Mouse (Mus musculus) spleen, adult 12 weeks (tissue): ENCODE results near the gene Gm26602.
"Not testable (repeated sequence)": the region's sequence is repeated elsewhere in the genome, so short reads cannot be mapped to it uniquely, and the experiment has no call there.

ENCODE experiments used
- DNase-seq: peaks from one replicate; pipeline ENCODE4 v3.0.0; 2022; ENCODE audit warnings: low spot score

Gene Gm26602

DNA sequence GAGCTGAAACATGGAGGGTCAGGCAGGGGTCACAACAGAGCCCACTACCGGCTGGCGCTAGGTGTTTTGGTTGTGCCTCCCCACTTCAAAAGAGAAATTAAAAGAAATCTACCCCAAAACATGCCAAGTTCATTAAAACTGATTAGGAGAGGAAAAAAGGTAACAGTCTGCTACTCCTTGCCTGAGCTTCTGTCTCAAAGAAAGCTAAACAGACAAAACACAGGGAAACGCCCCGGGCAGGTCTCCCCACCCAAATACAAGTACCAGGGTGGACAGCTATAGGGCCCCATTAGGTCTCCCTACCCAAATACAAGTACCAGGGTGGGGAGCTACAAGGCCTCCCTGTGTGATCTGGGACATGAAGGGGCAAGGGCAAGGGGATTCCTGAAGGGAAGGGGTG, at the start of gene Gm26602:
Gene Gm26602 (plus strand): TSS at position 301 of the 400 bp plus-strand sequence.
- DNase-seq, result no peak

DNA sequence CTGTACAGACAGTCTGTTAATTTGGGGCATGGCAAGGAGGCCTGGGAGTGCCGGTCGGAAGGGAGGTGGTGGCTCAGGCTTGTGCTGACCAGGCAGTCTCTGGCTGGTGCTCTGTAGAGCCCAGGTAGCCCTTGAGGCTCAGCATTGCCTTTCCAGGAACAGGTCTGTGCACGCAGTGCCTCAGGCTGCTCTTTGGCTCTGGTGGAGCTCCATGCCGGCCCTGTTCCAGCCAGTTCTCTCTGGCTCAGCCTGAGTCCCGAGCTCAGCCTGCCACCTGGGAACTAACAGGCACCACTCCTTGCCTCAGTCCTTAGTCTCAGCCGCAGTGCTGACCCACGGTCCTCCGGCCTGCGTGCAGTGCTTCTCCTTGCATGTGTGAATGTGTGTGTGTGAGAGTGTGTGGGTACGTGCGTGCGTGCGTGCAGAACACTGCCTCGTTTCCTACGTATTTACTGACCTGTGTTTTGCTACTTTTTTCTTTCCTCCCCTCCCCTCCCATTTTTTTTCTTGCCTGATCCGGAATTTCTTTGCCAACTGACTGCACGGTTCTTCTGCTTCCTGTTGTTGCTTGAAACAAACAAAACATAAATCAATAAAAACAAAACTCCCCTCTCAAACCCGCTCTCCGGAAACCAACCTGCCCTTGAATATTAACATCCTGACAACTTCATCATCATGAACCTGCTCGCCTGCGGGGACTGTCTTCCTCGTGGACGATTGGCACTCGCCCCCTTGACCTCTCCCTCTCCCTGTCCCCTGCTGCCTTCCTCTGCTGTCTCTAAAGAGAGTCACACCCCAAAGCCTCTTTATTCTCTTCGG, 49.2 kb upstream of the Gm26602 start:
- DNase-seq, result no peak

DNA sequence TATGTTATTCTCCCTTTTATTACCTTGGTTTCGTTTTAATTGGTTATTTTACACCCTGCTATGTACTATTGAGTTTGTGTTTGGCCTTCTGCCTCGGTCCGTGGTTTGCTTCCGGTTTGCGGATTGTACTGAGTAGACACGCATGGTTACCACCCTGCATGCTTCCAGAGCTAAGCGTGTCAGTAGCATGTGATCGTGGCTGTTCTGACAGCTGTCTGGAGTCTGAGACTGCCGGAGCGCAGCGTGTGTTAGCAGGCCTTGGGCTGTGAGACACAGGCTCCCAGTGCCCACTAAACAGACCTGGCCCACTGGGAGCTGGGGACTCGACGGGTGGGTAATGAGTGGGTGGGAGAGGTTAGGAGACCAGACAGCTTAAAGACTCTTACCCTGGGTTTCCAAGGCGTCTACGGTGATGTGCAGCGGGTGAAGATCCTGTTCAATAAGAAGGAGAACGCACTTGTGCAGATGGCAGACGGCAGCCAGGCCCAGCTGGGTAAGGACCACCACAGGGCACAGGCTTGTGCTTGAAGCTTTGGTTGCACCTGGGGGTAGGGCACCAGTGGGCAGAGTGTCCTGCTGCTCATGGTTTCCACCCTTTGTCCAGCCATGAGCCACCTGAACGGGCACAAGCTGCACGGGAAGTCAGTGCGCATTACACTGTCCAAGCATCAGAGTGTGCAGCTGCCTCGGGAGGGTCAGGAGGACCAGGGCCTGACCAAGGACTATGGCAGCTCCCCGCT, 48.4 kb upstream of the Gm26602 start:
- DNase-seq, result no peak

DNA sequence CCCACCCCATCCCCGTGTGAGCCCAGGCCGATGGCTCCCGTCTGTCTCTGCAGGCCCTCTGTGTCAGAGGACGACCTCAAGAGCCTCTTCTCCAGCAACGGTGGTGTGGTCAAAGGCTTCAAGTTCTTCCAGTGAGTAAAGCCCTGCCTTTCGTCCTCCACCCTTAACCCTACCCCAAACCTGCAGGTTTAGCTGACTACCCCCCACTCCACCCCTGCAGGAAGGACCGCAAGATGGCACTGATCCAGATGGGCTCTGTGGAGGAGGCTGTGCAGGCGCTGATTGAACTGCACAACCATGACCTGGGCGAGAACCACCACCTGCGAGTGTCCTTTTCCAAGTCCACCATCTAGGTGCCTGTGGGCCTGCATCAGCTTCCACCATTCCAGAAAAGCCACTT, 47.7 kb upstream of the Gm26602 start:
- DNase-seq, result no peak

DNA sequence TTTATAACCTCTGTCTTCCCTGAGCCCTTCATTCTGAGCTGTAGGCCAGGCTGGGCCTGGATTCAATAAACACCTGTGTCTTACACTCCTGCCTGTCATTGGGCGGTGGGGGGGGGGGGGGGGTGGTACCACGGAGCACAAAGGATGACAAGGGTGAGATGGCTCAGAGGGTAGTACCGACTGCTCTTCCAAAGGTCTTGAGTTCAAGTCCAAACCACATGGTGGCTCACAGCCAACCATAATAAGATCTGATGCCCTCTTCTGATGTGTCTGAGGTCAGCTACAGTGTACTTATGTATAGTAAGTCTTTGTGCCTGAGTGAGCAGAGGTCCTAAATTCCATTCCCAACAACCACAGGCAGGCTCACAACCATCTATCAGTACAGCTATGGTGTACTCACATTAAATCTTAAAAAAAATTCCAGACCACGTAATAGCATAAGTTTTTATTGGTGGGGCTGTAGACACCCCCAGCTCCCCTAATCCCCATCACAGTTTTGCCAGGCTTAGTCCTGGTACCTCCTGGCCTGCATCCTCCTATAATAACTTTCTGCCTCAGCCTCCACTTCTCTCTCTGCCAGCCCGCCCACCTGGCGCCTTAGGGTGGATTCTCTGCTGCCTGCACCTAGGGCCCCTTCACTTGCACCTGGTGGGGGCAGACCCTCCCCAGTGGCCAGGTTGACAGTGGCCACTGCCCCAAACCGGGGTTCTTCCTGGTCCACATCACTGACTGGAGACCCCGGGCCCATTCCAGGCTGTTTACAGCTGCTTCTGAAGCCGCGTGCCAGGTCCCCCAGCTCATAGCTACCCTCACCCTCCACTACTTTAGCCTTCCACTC, 46.1 kb upstream of the Gm26602 start:
- no peak for DNase-seq

DNA sequence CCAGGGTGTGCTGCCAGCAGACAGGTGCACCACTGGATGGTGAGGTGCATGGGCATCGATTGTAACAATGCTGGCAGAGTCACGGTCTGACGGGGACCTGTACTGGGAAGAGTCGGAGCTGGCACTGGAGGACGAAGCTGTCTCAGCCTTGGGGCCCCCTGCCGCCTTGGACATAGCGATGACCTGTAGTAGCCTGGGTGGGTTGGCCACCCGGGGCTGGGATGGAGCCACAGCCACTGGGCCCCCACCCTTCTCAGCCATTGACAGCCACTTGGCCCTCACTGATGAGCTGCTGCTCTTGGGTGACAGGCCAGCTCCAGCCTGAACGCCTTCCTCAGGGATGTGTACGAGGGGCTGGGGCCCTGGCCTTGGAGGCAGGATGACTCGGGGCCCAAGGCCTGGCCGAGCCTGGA, 45.5 kb upstream of the Gm26602 start:
- DNase-seq, result no peak

DNA sequence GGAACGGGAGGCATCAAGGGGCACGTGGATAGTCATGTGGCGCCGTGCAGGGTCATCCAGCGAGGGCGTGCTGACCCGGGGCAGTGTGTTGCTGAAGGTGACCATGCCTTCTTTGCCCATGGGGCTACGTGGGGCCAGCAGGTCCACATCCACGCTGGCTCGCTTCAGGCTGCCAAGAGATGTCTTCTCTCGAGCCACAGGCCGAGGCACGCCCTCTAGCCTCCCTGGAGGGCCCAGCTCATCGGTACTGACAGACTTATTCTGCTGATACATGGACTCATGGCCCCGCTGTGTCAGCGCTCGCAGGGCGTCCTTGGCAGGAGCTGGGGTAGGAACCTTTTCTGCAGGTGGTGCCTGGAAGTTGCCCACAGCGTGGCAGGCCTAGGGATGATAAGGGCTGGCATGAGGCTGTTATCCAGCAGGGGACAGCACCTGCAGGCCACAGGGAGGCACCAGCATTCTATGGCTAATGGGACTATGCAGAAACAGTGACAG, 44.8 kb upstream of the Gm26602 start:
- DNase-seq, result no peak

DNA sequence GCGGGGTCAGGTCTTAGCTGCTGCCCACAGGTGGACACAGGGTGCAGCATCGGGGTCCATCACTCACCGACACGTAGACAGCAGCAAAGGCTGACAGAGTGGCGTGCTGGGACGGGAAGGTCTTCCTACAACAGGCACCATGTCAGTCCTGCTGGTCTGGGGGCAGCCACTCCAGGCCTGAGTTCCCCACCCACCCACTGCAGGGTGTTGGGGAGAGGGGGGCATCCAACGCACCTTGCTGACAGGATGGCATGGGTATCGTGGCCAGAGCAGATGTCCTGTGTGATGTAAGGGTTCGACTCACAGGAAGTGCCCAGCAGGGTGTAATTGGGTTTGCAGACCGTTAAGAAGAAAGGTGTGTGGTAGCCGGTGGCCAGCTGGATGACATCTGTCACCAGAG, 44.1 kb upstream of the Gm26602 start:
- no peak for DNase-seq

DNA sequence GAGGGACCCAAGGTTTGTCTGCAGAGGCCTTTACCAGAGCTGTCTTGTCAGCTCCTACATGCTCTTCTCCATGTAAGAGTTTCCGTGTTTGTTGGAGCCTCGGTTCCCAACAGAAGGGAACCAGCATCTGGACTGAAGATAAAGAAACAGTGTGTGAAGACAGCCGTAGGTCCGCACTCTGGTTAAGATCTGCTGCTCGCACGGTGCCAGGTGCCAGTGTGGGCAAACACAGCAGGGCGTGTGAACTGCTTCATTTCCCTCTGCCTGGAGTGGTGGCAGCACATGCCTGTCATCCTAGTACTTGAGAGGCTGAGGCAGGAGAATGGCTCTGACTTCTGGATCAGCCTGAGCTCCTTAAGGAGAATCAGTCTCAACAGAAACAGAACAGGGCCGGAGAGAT, 38.8 kb upstream of the Gm26602 start:
- no peak for DNase-seq

DNA sequence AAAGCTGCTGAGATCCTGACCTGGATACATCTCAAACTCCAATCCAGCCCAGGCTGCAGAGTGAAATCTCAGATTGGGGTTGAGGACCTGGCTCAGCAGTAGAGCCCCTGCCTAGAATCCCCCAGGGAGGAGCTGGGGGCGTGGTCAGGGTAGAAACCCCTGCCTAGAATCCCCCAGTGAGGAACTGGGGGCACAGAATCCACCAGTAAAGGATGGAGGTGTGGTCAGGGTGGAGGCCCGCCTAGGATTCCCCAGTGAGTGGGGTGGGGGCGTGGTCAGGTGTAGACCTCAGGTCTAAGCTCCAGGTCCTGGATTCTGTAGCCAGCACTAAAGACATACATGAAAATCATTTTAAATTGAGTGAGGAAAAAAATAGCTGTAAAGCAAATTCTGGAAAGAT, 37.8 kb upstream of the Gm26602 start:
- DNase-seq, result no peak

DNA sequence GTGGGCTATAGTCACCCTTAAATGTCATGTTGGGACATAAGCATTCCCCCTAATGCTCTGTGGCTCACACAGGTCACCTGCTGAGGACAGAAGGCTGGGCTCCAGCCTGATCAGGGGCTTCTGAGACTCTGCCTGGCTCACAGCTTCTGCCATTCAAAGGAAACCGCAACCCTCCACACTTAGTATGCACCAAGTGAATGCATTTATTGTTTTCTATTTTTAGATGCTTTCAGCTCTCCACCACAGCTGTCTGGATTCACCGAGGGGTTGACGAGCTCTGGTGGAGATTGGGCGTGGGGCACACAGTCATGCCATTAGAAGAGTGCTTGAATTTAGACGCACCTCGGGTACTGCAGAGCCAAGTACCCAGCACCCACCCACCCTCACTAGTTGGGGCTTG, 37.3 kb upstream of the Gm26602 start:
- no peak for DNase-seq

DNA sequence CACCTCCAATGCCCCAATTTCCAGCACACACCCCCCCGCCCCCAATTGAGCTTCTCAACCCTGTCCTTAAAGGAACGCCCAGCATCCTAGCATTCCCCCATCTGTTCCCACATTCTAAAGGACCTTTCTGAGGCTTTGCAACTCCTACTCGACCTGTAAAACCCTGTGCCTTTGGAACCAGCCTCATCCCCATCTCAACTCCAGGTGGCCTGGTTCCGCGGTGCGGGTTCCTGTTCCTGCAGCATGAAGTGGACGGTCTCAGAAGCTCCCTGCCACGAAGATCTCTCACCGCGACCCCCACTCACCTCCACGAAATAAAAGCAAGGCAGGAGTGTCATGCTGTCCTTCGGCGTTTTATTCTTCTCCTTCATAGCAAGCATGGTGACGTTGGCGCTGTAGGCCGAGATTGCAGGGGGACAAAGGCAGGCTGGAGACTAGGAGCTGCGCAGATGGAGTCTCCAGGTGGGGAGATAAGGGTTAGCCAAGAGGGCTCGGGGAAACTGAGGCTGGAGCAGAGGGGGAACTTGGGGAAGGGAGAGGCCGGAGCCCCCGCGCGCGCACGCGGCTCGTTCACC, 36.9 kb upstream of the Gm26602 start:
- no peak for DNase-seq

DNA sequence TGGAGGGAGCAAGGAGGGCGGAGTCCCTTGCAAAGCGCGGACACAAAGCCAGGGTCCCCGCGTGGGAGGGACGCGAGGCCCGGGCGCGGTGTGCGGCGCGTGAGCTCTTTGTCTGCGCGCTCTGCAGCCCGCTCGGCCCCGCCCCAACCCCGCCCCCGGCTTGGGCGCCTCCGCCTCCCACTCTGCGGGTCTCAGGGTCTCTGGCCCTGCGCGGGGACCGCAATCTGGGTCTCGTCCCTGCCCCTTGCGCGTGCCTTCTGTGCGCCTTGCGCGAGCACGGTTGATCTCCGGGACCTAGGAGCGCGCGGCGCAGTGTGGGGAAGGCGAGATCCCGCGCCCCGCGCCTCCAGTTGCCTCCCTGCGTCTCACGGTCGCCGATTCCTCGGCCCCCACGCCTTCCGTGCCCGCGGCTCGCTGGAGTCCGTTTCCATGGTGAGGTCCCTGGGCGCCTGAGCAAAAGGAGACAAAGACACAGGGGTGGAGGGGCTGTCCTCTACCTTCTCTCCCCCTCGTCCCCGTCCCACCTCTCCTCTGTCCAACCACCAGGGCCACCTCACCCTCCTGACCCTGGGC, 36.3 kb upstream of the Gm26602 start, which contains the start of the genes Prtn3 and Plppr3:
Gene Prtn3 (plus strand): TSS at position 187 of the 573 bp plus-strand sequence.
Gene Plppr3 (minus strand): TSS at position 345 of the 573 bp plus-strand sequence.
- no peak for DNase-seq

DNA sequence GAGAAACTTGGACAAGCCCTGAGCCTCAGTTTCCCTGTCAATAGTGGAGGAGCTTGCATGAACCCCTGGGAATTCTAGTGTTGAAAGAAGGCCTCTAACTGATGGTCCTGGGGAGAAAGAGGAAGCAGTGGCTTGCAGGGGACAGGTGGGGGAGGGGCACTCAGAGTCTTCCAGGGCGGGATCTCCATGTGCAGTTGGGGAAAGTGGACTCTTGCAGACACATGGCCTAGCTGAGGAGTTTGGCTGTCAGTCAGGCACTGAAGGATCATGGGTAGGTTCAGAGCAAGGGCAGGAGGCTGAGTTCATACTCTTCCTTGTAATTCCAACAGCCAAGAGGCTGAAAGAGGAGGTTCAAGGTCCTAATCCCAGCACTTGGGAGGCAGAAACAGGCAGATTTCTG, 33.5 kb upstream of the Gm26602 start:
- no peak for DNase-seq

DNA sequence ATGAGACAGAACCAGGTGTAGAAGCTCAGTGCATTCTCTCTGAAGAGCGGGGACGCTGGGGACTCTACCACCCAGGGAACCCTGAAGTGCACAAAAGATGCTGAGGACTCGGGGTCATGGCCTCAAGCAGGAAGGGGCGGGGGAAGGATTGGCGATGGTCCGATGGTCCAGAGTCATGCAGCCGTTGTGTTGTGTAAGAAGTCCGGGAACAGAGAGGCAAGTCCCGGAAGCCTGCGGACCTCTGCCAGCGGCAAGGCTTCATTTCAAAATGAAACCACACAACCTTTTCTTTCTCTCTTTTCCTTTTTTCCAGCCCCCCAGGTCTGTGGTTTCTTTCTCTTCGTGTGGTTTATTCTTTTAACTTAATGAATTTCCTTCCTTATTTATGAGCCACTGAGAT, 32.9 kb upstream of the Gm26602 start:
- DNase-seq, result no peak

DNA sequence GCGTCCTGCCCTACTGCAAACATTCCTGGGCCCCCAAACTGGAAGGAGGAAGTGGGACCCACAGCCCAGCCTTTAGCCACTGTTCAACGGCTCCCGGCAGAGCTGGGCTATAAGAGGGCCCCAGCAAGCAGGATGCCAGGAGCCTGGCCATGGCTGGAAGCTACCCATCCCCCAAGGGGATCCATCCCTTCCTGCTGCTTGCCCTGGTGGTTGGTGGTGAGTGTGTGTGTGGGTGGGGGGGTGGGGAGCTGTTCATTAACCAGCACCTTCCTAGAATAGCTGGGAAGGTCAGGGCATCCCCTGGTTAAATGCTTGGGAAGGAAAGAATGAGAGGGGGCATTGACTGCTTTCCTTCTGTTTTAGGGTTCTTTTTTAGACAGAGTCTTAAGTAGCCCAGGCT, 31.1 kb upstream of the Gm26602 start:
- no peak for DNase-seq

DNA sequence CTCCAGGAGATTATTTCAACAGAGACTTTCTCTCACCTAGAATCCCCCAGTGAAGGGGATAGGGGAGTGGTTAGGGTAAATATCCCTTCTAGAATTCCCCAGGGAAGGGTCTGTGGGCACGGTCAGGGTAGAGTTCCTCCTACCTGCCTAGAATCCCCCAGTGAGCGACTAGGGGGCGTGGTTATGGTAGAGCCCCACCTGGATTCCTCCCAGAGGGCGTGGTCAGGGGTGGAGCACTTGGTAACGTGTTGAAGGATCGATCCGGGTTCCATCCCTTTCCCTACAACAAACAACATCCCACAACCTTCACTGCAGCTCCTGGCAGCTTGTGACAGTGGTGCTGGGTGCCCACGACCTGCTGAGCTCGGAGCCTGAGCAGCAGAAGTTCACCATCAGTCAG, 29.9 kb upstream of the Gm26602 start:
- no peak for DNase-seq

DNA sequence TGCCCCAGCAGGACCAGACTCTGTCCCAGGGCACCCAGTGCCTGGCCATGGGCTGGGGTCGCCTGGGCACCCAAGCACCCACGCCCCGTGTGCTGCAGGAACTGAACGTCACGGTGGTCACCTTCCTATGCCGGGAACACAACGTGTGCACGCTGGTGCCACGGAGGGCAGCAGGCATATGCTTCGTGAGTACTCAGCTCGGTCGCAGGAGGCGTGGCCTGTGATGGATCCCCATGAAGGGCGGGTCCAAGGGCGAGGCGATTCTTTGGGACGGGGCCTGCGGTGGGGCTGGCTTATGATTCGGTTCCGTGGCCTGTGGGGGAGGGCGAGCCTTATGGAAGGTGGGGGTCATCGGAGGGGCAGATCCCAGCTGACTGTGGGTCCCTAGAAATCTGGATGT, 28.7 kb upstream of the Gm26602 start:
- DNase-seq, result no peak

DNA sequence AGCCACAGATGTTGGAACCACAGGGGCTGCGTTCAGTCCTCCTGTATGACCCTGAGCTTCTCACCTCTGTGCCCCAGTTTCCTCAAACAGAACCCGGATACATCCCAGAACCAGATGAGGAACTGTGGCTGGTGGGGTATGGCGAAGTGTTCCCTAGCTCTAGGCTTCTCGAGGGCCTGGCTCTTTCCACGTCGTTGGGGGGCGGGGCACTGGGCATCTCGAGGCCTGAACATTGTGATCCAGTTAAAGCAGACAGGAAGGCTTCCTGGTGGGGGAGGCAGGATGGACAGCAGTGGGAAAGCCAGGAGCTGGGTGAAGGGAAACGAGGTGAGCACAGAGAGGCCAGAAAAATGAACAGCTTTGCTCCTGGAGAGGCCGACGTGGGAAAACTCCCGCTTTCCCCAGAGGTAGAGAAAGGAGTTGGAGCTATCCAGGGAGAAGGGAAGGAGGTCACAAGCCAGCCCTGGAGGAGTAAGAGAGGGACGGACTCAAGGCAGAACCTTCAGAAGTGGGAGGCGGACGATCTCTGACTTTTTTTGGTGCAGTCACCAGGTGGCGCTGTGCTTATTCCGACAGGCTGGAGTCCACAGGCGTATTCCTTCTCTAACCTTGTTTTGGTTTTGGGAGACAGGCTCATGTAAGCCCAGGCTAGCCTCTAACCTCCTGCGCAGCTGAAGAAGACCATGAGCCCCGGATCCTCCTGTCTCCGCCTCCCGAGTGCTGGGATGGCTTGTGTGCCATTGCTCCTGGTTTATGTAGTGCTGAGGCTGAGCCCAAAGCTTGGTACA, 27.2 kb upstream of the Gm26602 start:
- DNase-seq, result peak; percentile 64

DNA sequence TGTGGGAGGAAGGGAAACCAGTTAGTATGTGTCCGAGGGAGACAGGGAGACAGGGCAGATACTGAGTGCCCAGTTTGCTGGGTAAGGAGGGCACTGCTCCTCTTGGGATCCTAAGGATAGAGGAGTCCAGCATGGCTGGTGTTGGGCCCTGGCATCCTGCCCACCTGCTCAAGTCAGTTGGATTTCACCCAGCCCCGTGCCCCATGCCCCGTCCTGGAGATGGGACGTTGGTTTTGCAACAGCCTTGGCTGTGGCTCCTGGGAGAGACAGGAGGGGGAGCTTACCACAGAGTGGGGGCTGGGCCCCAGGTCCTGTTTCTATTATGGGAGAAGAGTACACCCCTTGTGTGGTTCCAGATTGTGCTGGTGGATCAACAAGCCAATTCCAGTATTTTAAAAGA, 26.2 kb upstream of the Gm26602 start:
- DNase-seq, result no peak

DNA sequence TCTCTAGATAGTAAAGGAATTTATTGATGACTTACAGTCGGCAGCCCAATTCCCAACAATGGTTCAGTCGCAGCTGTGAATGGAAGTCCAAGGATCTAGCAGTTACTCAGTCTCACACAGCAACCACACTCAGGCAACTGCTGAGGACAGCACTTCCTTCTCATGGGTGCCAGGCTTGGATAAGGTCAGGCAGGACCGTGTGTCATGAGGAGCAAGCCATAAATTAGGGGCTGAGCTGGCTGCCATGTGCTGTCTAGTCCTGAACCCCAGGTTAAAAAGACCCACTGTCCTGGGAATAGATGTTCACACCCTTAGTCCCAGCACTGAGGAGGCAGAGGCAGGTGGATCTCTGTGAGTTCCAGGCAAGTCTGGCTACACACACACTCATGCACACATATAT, 25.7 kb upstream of the Gm26602 start:
- DNase-seq, result not testable (repeated sequence)
